Mouse (Mus musculus) midbrain, embryonic 16.5 days (tissue): ENCODE results near the gene Brox. TPM values are rescaled to one million over a fixed set of nuclear protein-coding genes. Genes with fewer than 3 reads are reported as not detected.

Experiments
- ATAC-seq: fragments of 200-750 bp; cut with Nextera tagmentation; 2 replicates; pipeline ENCODE4 v1.8.0; 2017; ENCODE audit warnings: moderate TSS enrichment
- H3K27ac ChIP-seq: fragments of 300-500 bp; sonication (generic); 2 replicates; pipeline ENCODE4 v1.5.1; 2014; ENCODE audit warnings: mild to moderate bottlenecking, low read length, mixed read lengths
- H3K27me3 ChIP-seq: fragments of 300-500 bp; sonication (generic); 2 replicates; pipeline ENCODE4 v1.6.1; 2014; ENCODE audit warnings: low read depth, low read length, mixed read lengths; ENCODE audit not compliant: control insufficient read depth, insufficient read depth
- H3K36me3 ChIP-seq: fragments of 300-500 bp; sonication (generic); 2 replicates; pipeline ENCODE4 v1.6.1; 2014; ENCODE audit warnings: mild to moderate bottlenecking, low read length, moderate library complexity, mixed read lengths; ENCODE audit not compliant: control insufficient read depth, insufficient read depth
- H3K4me1 ChIP-seq: fragments of 300-500 bp; sonication (generic); 2 replicates; pipeline ENCODE4 v1.6.1; 2014; ENCODE audit warnings: mild to moderate bottlenecking, low read length, mixed read lengths; ENCODE audit not compliant: control insufficient read depth, insufficient read depth
- H3K4me2 ChIP-seq: fragments of 300-500 bp; sonication (generic); 2 replicates; pipeline ENCODE4 v1.6.1; 2014; ENCODE audit warnings: mild to moderate bottlenecking, low read length, mixed read lengths
- H3K4me3 ChIP-seq: fragments of 300-500 bp; sonication (generic); 2 replicates; pipeline ENCODE4 v1.5.1; 2014; ENCODE audit warnings: low read depth, mild to moderate bottlenecking, low read length, moderate library complexity, mixed read lengths
- H3K9ac ChIP-seq: fragments of 300-500 bp; sonication (generic); 2 replicates; pipeline ENCODE4 v1.6.1; 2014; ENCODE audit warnings: low read depth, low read length, mixed read lengths
- H3K9me3 ChIP-seq: fragments of 300-500 bp; sonication (generic); replicated peaks from 2 replicates; pipeline ENCODE4 v1.6.1; 2014; ENCODE audit warnings: mild to moderate bottlenecking, low read length, mixed read lengths; ENCODE audit not compliant: control insufficient read depth, poor library complexity, severe bottlenecking
- WGBS: fragments of 180-500 bp; shearing (Covaris S2); extraction: QIAGEN DNeasy Blood & Tissue Kit; methylation state at CpG from one replicate; pipeline ENCODE4 v1.1.7; 2014; 5-methylcytosine and 5-hydroxymethylcytosine counted together
- polyA plus RNA-seq: library from polyadenylated mRNA; unstranded; fragments of >200 nt; fragmentation: Nextera tagmentation; extraction: Ambion mirVana; gene quantifications from 2 replicates; pipeline ENCODE4 v1.2.1, GENCODE M21; 2015

Brox gene
- polyA plus RNA-seq, 1 experiment from 2014 or later, result 105 TPM

GRCm38 (mm10) chr1:183252574-183252973, 44.5 kb downstream of the Brox start:
- Histone ChIP-seq H3K4me1 (peaks cover 3% of the 10 kb centered on the region; the same call in 1 of the 2 replicates), H3K9me3 (no peaks in the 10 kb centered on the region), H3K27me3 (no peaks in the 10 kb centered on the region), H3K36me3 (no peaks in the 10 kb centered on the region), H3K27ac (no peak overlapping the region), H3K9ac (no peak overlapping the region), H3K4me2 (no peak overlapping the region), H3K4me3 (no peak overlapping the region)
- WGBS, result 43% methylated on average over 10 of the region's 10 CpGs
- ATAC-seq, result 0 out of 2 replicates have a peak, but pooled peaks have one; percentile 5

GRCm38 (mm10) chr1:183251818-183252217, 45.3 kb downstream of the Brox start:
- Histone ChIP-seq H3K27me3 (no peaks in the 10 kb centered on the region), H3K9ac (no peak overlapping the region), H3K36me3 (no peaks in the 10 kb centered on the region), H3K4me1 (peaks cover 3% of the 10 kb centered on the region; the same call in 1 of the 2 replicates), H3K4me2 (no peak overlapping the region), H3K9me3 (no peaks in the 10 kb centered on the region), H3K4me3 (no peak overlapping the region), H3K27ac (no peak overlapping the region)
- ATAC-seq, result no peak
- WGBS, result 79% methylated on average over 2 of the region's 2 CpGs

- H3K27me3 ChIP-seq, result no peaks in the 10 kb centered on the region
- ATAC-seq, result no peak
- no peak overlapping the region for H3K4me2 ChIP-seq
- WGBS, result 67% methylated on average over 4 of the region's 4 CpGs
- H3K4me1 ChIP-seq, result peaks cover 3% of the 10 kb centered on the region; the same call in 1 of the 2 replicates
- no peak overlapping the region for H3K4me3 ChIP-seq
- no peaks in the 10 kb centered on the region for H3K9me3 ChIP-seq
- H3K9ac ChIP-seq, result no peak overlapping the region
- no peaks in the 10 kb centered on the region for H3K36me3 ChIP-seq
- no peak overlapping the region for H3K27ac ChIP-seq
These were observed 46.5 kb downstream of the Brox start for GRCm38 (mm10) chr1:183250612-183251011.

- Histone ChIP-seq H3K4me3 (no peak overlapping the region), H3K4me2 (no peak overlapping the region), H3K9me3 (no peaks in the 10 kb centered on the region), H3K27ac (no peak overlapping the region), H3K4me1 (peaks cover 3% of the 10 kb centered on the region; the same call in 1 of the 2 replicates), H3K9ac (no peak overlapping the region), H3K27me3 (no peaks in the 10 kb centered on the region), H3K36me3 (no peaks in the 10 kb centered on the region)
- ATAC-seq, result no peak
- WGBS, result 29% methylated on average over 1 of the region's 1 CpGs
These were observed 48.9 kb downstream of the Brox start for GRCm38 (mm10) chr1:183248144-183248543.

- H3K27ac ChIP-seq, result no peak overlapping the region
- no peak overlapping the region for H3K4me2 ChIP-seq
- H3K27me3 ChIP-seq, result no peaks in the 10 kb centered on the region
- H3K36me3 ChIP-seq, result no peaks in the 10 kb centered on the region
- ATAC-seq, result no peak
- no peaks in the 10 kb centered on the region for H3K4me1 ChIP-seq
- H3K4me3 ChIP-seq, result no peak overlapping the region
- WGBS, result 75% methylated on average over 7 of the region's 7 CpGs
- H3K9ac ChIP-seq, result no peak overlapping the region
- H3K9me3 ChIP-seq, result no peaks in the 10 kb centered on the region
These were observed 53.8 kb downstream of the Brox start for GRCm38 (mm10) chr1:183243293-183243692.

GRCm38 (mm10) chr1:183237901-183238300, 59.2 kb downstream of the Brox start:
- no peaks in the 10 kb centered on the region for H3K27me3 ChIP-seq
- no peak overlapping the region for H3K4me3 ChIP-seq
- no peak overlapping the region for H3K4me2 ChIP-seq
- no peaks in the 10 kb centered on the region for H3K36me3 ChIP-seq
- ATAC-seq, result no peak
- H3K9ac ChIP-seq, result no peak overlapping the region
- H3K9me3 ChIP-seq, result no peaks in the 10 kb centered on the region
- no peaks in the 10 kb centered on the region for H3K4me1 ChIP-seq
- no peak overlapping the region for H3K27ac ChIP-seq
- 23% methylated on average over 2 of the region's 2 CpGs for WGBS

- no peak for ATAC-seq
- Histone ChIP-seq H3K36me3 (no peaks in the 10 kb centered on the region), H3K9me3 (no peaks in the 10 kb centered on the region), H3K4me2 (no peak overlapping the region), H3K27ac (no peak overlapping the region), H3K27me3 (no peaks in the 10 kb centered on the region), H3K9ac (no peak overlapping the region), H3K4me1 (no peaks in the 10 kb centered on the region), H3K4me3 (no peak overlapping the region)
- 88% methylated on average over 5 of the region's 5 CpGs for WGBS
These were observed 60.6 kb downstream of the Brox start for GRCm38 (mm10) chr1:183236460-183236859.

- H3K4me2 ChIP-seq, result no peak overlapping the region
- no peaks in the 10 kb centered on the region for H3K4me1 ChIP-seq
- H3K27ac ChIP-seq, result no peak overlapping the region
- H3K9ac ChIP-seq, result no peak overlapping the region
- ATAC-seq, result no peak
- no peaks in the 10 kb centered on the region for H3K27me3 ChIP-seq
- no peak overlapping the region for H3K4me3 ChIP-seq
- 78% methylated on average over 11 of the region's 11 CpGs for WGBS
- H3K36me3 ChIP-seq, result no peaks in the 10 kb centered on the region
- H3K9me3 ChIP-seq, result no peaks in the 10 kb centered on the region
These were observed 63.3 kb downstream of the Brox start for GRCm38 (mm10) chr1:183233679-183234174.

GRCm38 (mm10) chr1:183232985-183233678, 63.9 kb downstream of the Brox start:
- no peak for ATAC-seq
- Histone ChIP-seq H3K4me2 (no peak overlapping the region), H3K4me1 (no peaks in the 10 kb centered on the region), H3K36me3 (no peaks in the 10 kb centered on the region), H3K27me3 (no peaks in the 10 kb centered on the region), H3K4me3 (no peak overlapping the region), H3K9ac (no peak overlapping the region), H3K27ac (no peak overlapping the region), H3K9me3 (no peaks in the 10 kb centered on the region)
- WGBS, result 83% methylated on average over 7 of the region's 7 CpGs
